Mouse (Mus musculus): ENCODE measurements at regions not wholly inside any gene's neighbourhood (a gene's known extent, or its start where the extent isn't known, plus 50 kb on each side); places are given as distances from the start of the nearest gene placed in this dataset.

DNA sequence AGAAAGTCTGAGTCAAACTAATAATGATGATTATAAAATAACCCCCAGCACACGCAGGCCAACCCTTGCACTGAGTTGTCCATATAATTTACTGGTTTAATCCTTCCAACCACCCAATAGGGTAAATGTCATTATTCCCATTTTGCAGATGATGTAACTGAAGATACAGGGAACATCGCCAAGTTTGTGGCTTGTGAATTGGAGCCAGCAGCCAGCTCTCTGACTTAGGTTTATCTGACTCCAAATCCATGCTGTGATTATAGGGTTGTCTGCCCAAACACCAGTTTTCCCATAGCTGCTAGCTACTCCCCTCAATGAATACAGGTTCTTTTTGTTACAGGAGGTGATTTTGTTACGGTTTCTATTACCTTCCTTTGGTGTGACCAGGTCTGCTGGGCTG lies 451.3 kb upstream of the Jarid2 start:
- intact Hi-C loops (cut with DNase I), result no loop called here
- no peak for DNase-seq

DNA sequence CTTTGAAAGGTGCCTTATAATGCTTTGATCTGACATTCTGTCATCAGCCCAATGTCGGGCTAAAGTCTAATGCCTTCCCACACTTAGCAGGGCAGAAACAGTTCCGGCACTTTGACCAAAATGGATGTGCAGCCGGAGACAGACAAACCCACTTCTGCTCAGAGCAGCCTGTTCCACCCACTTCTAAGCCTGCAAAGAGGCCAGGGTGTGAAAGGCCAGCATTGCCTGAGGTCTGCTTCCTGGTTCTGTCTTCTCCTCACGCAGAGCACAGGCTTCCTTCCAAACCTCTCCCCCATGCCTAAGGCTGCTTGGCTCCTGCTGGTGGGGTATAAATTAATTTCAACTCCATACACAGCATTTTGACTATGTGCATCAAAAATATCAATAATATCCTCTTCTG lies 450.2 kb upstream of the Jarid2 start:
- intact Hi-C loops (cut with DNase I), result no loop called here
- no peak for DNase-seq

DNA sequence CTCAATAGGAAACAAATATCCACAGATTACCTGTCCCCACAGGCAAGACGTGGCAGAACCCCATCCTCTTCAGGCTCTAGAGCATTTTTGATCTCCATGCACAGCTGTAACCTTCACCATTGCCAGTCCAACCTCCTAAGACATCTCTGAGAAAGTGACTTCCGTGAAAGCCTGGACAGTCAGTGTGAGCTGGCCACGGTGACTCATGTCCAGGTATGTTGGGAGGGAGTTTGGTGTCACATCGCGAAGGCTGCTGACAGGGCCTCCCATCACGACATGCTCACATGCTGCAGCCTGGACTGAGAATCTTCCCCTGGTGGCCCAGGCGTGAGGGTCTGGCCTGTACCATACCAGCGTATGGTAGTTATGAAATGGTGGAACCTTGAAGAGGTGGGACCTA lies 449.0 kb upstream of the Jarid2 start:
- DNase-seq, result no peak
- intact Hi-C loops (cut with DNase I), result no loop called here

DNA sequence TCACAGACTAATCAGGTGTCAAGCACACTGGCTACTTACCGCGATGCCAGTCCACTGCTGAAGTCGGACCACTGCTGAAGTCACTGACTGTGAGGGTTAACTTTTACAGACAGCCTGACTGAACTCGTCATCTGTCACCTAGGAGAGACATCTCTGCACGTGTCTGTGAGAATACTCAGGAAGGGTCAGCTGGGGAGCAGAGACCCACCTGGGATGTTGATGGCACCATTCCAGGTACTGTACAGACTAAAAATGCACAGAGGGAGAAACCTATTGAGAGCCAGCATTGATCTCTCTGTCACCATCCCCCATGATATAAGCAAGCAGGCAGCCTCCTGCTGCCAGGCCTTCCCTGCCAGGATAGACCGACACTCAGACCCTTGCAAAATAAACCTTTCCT lies 447.5 kb upstream of the Jarid2 start:
- intact Hi-C loops (cut with DNase I), result no loop called here
- no peak for DNase-seq

DNA sequence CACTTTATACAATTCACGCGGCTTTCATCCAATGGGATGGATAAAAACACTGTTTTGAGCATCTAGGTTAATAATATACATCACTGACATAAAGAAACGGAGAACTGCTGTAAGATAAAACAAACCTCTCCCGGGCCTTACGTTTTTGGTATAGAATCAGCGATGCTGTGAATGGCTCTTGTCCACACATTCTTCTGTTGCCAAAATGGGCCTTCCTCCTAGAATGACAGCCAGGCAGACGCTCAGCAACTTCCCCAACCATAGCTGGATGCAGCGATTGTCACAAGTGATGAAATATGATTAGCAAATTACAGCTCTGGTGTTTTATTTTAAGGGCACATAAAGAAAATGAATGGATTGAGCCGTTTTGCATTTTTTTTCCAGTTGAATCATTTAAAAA lies 447.0 kb upstream of the Jarid2 start:
- intact Hi-C loops (cut with DNase I), result no loop called here
- DNase-seq, result no peak

DNA sequence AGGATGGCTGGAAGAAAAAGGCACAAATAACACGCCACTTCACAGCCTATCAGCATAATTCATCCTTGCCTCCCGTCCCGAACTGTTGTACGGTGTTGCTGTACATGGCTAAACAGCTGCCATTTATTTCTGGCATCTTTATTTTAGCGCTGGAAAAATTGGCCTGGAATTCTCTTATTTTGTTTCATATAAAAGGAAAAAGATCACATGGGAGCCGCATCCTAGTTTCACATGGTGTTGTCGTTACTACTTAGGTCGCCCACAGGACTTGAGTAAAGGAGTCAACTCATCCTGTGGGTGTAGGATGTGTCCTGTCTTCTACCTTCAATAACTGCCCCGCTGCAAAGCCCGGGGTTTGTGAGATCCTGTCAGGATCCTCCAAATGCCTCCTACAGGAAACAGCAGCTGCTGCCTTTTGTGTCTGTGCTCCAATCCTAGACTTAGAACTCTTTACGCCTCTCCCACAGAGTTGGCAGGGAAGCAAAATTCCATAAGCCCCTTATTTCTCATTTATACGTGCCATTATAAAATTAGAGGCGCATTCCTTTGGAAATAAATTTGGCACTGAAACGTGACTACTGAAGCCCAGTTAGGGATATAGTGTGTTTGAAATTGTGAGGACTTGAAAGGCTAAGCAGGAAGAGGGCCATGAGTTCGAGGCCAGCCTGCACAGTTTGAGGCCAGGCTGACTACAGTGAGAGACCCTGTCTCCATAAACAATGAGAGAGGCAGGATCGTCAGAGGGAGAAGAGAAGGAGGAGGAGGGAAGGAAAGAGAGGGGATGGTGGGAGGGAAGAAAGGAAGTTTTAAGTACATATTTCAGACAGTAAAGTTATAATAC lies 446.3 kb upstream of the Jarid2 start:
- no peak for DNase-seq
- intact Hi-C loops (cut with DNase I), result no loop called here

DNA sequence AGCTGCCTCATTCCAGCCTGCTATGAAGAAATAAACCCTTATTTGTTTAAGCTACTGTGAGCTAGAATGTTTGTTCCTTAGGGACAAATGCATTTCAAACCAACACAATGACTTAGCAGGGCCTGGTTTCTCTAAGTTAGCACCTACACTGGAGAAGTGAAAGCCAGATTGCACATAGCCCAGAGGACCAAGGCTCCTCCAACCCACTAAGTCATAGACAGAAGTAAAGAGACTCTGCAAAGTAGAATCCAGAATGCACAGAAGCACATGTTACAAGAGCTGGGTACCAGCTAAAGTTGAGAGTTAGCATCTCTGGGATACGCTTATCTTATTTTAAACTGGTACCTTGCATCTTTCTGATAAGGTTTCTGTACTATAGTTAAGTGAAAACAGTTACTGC lies 443.4 kb upstream of the Jarid2 start:
- intact Hi-C loops (cut with DNase I), result no loop called here
- no peak for DNase-seq

DNA sequence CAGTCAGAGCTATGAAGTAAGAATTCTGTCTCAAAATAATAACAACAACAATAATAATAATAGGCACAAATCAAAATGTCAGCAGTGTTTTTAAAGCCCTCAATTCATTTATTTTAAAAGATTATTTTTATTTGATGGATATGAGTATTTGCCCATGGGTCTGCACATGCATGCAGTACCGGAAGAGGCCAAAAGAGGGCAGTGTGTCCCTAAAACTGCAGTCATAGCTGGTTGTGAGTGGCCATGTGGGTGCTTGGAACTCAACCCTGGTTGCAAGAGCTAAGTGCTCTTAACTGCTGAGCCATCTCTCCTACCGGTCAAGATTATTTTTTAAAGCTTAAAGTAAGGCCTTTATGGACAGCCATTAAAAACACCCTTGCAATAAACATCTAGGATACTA lies 439.1 kb upstream of the Jarid2 start:
- intact Hi-C loops (cut with DNase I), result no loop called here
- DNase-seq, result no peak

DNA sequence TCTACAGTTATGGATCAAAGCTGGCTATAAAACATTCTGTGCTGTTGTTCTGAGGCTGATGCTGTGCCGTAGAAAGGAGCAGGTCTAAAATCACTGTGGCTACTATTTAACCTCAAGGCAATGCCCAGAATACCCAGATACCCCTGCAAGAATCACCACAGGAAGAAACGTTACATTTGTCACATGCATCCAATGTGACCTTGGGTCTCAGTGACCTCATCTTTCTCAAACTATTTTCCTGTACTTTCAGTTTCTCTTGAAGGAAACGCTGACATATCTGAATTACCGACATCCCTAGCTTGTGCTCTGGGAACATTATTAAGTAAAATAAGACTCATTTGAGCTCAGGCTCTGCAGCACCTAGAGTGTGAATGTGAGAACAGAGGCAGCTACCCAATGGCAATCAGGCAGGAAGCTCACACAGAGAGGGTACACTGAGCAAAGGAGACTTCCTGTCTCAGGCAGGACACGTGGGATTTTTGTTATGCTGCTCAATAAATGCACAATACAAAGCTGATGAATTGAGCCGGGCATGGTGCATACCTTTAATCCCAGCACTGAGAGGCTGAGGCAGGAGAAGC lies 436.7 kb upstream of the Jarid2 start:
- DNase-seq, result no peak
- intact Hi-C loops (cut with DNase I), result no loop called here

DNA sequence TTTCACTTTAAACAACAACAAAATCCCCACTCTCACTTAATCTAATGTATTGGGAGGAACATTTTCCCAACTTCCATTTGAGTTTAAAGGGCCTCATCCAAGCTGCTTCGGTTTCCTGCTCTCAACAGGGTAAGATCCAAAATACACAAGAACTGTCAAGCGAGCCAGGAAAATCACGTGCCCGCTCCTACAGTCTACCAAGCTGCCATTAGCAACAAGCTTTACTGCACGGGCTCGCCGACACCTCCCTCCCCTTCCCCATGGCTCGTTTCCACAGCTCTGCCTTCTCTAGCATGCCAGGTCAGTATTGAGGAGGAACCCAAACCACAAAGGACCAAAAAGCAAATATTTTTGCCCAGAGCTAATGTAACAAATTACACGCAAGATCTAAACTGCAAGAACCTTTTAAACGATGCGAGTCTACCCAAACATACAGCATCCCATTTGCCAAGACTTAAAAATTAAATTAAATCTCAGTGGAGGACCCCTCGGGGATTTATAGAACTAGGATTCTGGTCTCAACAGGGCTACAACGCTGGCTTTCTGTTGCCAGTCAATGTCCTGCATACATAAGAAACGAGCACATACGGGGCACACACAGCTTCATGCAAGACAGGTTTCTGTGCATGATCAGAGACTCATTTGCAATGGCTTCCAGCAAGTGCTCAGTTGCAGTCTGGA lies 435.4 kb upstream of the Jarid2 start:
- intact Hi-C loops (cut with DNase I), result no loop called here
- peak; percentile 75 for DNase-seq

DNA sequence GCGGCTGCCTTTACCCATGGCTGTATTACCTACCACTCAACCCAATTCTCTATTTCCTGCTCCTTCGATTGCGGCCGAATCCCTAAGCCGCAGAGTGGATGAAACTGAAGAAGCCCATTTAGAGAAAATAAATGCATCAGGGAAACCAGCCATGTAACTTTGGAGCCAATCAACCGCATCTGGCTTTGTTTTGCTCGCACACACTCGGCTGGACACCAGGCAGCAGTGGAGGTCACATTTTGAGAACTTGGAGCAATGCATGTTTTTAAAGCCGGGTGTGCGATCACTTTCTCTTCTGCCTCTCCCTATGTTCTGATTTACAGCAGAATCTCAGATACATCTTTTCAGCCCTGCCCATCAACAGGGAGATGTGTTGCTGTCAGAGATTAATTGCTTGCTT lies 433.7 kb upstream of the Jarid2 start:
- DNase-seq, result no peak
- intact Hi-C loops (cut with DNase I), result no loop called here

DNA sequence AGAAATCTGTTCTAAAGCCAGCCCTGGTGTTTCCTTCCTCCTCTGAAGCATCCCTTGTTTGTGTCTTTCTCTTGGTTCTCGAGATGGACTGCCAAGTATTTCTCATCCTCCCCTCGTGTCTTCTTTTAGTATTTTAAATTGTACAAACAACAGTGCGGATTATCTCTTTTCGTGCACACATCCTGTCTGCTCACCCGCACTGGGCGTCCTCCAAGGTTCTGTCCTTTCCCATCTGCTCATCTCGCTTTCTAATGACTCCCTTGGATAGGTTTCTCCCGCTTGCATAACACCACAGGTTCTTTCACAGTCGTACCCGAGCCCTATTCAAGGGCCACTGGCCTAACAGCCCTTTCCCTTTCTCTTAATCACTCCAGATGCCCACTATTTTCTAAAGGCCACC lies 428.7 kb upstream of the Jarid2 start:
- intact Hi-C loops (cut with DNase I), result no loop called here
- DNase-seq, result no peak

DNA sequence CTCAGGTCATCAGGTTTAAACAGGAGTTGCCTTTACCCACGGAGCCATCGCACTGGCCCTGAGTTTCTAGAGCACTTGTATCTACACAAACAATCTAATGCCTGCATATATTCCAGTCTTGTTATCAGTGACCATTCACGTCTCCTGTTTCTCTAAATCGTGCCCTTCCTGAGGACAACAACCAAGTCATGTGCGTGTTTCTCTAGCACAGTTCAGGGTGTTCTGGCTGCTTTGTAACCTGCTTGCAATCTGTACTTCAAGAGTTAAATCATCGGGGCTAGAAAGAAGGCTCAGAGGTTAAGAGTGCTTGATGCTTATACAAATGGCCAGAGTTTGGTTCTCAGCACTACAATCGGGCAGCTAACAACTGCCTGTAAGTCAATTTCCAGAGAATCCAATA lies 428.1 kb upstream of the Jarid2 start:
- DNase-seq, result no peak
- intact Hi-C loops (cut with DNase I), result no loop called here

DNA sequence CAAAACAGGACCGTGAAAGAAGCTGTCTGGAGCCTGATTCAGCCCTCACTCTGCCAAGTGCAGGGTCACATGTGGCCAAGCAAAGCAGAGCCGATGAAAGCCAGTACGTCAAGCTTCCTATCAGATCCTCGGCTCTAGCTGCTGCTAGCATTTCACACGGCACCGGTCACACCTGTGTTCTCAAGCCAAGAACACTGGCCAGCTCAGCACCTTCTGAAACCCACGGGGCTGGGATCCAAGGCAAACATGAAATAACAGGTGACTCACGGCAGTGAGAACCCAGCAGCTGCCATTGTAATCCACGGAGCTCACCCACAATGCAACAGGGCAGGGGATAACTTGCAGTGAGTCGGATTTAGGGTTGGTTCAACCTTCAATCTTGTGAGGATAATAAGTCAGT lies 427.3 kb upstream of the Jarid2 start:
- intact Hi-C loops (cut with DNase I), result no loop called here
- peak; percentile 30 for DNase-seq

DNA sequence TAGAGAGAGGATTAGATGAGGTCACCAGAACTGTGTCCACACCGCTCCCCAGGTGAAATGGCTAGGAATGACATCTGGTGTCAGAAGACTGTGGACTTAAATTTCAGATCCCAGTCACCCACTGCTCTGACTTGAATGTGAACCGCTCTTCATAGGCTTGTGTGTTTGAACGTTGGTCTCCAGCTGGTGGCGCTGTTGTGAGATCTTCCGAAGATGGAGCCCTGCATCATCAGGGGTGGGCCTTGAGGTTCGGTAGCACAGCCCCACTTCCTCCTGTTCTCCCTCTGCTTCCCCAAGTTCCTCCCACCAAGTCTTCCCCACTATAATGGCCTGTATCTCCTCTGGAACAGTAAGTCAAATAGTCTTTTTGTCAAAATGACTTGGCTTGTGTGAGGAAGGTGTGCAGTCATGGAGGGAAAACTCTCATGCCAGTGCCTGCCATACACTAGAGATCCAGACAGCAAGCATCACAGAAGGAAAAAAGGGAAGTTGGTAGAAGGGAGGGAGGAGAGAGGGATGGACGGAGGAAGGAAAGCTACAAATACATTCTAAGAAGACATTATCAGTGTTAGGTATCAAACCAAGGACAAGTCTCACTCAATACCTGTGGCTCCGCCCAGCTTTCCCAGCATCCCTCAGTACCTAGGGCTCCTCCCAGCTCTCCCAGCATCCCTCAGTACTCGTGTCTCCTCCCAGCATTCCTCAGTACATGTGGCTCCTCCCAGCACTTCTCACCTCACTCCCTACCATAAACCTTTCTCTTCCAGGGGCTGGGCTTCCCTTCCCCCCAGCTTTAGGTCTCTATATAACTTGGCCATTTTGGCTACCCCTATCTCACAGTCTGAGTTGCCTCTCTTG lies 423.9 kb upstream of the Jarid2 start:
- no peak for DNase-seq
- intact Hi-C loops (cut with DNase I), result no loop called here

DNA sequence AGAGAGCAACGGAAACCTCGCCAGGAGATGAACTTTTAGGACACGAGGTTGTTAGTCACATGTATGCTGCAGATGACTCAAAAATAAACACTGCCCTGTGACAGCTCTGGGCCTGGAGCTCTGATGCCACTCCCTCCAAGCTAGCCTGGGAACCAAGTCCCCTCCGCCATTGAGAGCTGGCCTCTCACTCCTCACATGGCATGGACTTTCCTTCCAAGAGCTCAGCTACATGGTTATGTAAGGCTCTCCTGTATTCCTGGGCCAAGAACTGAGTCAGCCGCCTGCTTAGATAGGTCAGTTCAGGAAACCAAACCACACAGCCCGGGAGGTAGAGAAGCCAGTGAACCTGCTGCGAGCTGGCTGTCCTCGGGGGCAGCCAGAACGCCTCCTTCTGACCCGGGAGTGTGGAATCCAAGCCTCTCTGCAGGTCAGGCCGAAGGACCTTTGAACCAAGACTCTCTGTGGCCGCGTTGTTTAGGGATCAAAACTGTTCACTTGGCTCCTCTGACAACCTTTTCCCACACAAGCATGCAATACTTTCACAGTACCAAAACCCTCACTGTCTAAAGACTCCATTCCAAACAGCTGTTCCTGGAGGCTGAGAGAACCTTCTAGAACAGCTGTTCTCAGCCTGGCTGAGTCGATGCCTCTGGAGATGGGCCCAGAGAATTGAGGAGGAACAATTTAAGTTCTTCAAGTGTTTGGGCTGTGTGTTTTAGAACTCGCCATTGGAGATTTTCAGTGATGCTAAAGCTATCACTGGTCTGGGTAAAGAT lies 422.8 kb upstream of the Jarid2 start:
- no peak for DNase-seq
- intact Hi-C loops (cut with DNase I), result no loop called here

DNA sequence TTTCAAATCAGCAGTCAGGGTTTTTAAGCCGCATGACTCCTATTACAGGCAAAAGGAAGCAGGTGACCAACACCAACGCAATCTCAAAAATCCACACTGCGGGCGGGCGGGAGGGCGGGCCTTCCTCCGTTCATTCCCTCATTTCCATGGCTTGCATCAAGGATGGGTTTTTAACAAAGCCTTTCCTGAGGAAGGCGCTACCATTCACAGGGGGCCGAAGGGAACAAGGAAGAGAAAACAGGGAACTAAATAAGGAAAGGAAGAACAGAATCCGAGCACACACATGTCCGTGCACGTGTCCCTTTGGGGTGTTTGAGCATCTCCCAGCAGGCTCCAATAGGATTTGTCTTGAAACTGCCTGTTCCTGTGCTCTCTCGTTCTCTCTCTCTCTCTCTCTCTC lies 421.0 kb upstream of the Jarid2 start:
- DNase-seq, result no peak
- intact Hi-C loops (cut with DNase I), result no loop called here

DNA sequence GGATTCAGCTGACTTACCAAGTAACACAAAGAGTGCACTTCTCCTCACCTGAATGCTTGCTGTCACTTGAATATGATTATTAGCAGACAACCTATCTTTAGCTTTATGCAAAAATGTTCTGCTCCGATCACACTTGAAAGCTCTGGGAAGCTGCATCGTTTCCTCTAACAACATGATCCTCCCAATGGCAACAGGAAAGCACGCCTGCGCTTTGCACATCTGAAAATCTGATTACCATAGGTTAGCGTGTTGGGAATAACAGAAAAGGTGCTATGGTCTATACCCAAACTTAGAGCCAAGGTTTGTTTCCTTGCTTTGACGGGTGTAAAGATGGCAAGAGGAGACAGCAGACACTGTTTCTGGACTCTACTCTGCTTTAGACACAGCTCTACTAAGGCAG lies 417.0 kb upstream of the Jarid2 start:
- intact Hi-C loops (cut with DNase I), result no loop called here

DNA sequence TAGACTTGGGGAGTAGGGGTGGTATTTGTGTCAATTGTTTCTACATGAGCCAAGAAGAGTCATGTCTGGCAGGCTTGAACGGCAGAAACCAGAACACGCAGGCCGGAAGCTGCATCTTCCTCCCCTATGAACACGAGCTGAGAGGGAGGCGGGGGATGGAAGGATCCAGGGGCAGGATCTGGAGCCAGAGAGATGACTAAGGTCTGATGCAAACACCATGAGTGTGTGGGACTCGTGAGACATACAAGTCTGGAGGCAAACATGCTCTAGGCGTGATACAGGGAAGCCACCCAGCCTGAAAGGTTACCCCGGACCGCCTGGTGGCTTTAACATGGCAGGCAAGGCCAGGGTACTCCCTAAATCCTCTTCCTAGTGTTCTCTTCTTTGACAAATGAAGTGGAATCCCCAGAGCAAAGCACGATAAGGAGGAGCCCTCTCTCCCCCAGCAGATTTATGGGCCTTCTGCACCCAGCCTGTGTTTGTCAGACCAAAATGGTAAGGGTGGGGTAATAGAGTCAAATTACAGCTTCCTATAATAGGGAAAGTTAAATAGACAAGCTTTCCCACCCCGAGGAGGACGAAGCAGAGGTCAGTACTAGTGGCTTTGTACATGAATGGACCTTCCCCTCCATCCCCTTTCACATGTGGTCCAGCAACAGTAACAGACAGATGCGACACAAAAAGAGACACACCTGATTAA lies 412.4 kb upstream of the Jarid2 start:
- intact Hi-C loops (cut with DNase I), result no loop called here
- no peak for DNase-seq

More for the DNA sequence above, 417.0 kb upstream of the Jarid2 start:
- DNase-seq, result no peak

DNA sequence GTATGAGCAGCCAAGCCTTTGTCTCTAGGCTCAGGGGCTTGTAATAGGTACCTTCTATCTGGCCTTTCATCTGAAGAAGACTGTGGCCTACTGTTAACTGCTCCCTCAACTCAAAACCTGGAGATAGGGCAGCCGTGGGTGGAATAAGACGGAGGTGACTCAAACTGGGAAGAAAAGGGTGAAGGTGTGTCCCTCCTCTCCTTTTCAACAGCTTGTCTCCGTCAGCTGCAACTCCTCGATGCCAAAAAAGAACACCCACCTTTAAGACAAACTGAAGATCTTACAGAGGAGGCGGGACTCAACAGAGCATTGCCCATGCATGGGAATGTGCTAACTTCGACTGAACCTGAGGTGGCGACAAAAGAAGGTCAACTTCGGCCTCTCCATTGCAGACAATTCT lies 411.7 kb upstream of the Jarid2 start:
- intact Hi-C loops (cut with DNase I), result no loop called here
- no peak for DNase-seq

Data from left cerebral cortex, postnatal 4 days (tissue).